Mouse (Mus musculus) kidney, embryonic 15.5 days (tissue): Measurements from ENCODE around the gene Pde4b. TPM values are rescaled to one million over a fixed set of nuclear protein-coding genes. Genes with fewer than 3 reads are reported as not detected.

Experiments
- ATAC-seq: fragments of 200-750 bp; cut with Nextera tagmentation; replicated peaks from 2 replicates; pipeline ENCODE4 v1.8.0; 2017; ENCODE audit warnings: moderate TSS enrichment; ENCODE audit not compliant: low FRiP score
- H3K27ac ChIP-seq: fragments of 300-500 bp; sonication (generic); 2 replicates; pipeline ENCODE4 v1.5.1; 2015; ENCODE audit warnings: mild to moderate bottlenecking, inconsistent platforms
- H3K27me3 ChIP-seq: fragments of 300-500 bp; sonication (generic); 2 replicates; pipeline ENCODE4 v1.6.1; 2015; ENCODE audit warnings: inconsistent platforms
- H3K36me3 ChIP-seq: fragments of 300-500 bp; sonication (generic); 2 replicates; pipeline ENCODE4 v1.6.1; 2015; ENCODE audit warnings: inconsistent platforms
- H3K4me1 ChIP-seq: fragments of 300-500 bp; sonication (generic); 2 replicates; pipeline ENCODE4 v1.6.1; 2015; ENCODE audit warnings: inconsistent platforms
- H3K4me2 ChIP-seq: fragments of 300-500 bp; sonication (generic); 2 replicates; pipeline ENCODE4 v1.6.1; 2015; ENCODE audit warnings: moderate library complexity, mild to moderate bottlenecking, inconsistent platforms
- H3K4me3 ChIP-seq: fragments of 300-500 bp; sonication (generic); replicated peaks from 2 replicates; pipeline ENCODE4 v1.5.1; 2015; ENCODE audit warnings: mild to moderate bottlenecking, inconsistent platforms
- H3K9ac ChIP-seq: fragments of 300-500 bp; sonication (generic); 2 replicates; pipeline ENCODE4 v1.6.1; 2015; ENCODE audit warnings: mild to moderate bottlenecking, inconsistent platforms
- H3K9me3 ChIP-seq: fragments of 300-500 bp; sonication (generic); replicated peaks from 2 replicates; pipeline ENCODE4 v1.6.1; 2016; ENCODE audit warnings: inconsistent platforms
- WGBS: fragments of 180-500 bp; shearing (Covaris S2); methylation state at CpG from one replicate; pipeline ENCODE4 v1.1.7; 2015; ENCODE audit warnings: mixed read lengths; 5-methylcytosine and 5-hydroxymethylcytosine counted together
- polyA plus RNA-seq: library from polyadenylated mRNA; unstranded; fragments of >200 nt; fragmentation: Nextera tagmentation; extraction: Ambion mirVana; gene quantifications from 2 replicates; pipeline ENCODE4 v1.2.1, GENCODE M21; 2015

Pde4b gene
- polyA plus RNA-seq, 1 experiment from 2014 or later: 13.6 TPM

DNA sequence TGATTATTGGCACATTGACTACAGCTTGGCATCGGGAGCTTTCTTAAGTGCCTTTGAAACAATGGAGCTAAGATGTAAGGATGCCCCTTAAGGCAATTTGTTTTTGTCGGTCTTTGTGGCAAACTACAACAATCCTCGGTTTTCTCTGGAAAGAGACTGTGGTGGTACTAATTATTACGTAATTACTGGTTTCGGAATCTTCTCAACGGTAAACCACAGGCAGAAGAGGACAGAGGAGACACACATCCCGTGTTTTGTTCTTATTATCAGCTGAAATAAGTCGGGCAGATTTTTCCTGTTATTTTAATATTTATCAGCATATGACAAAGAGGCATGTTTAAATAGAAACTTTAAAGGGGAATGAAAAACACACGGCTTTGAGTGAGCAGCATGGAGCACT, 420.0 kb downstream of the Pde4b start:
- H3K4me3 ChIP-seq: no peak overlapping the region
- no peak overlapping the region for H3K4me2 ChIP-seq
- no peak overlapping the region for H3K9ac ChIP-seq
- H3K27ac ChIP-seq: no peak overlapping the region
- no peaks in the 10 kb centered on the region for H3K9me3 ChIP-seq
- no peaks in the 10 kb centered on the region for H3K27me3 ChIP-seq
- WGBS: 75% methylated on average over 9 of the region's 9 CpGs
- H3K36me3 ChIP-seq: no peaks in the 10 kb centered on the region
- ATAC-seq: no peak
- H3K4me1 ChIP-seq: peaks cover 34% of the 10 kb centered on the region

GRCm38 (mm10) chr4:102507753-102508152, 420.4 kb downstream of the Pde4b start:
- Histone ChIP-seq H3K27me3 (no peaks in the 10 kb centered on the region), H3K4me2 (no peak overlapping the region), H3K9ac (no peak overlapping the region), H3K27ac (no peak overlapping the region), H3K4me3 (no peak overlapping the region), H3K9me3 (no peaks in the 10 kb centered on the region), H3K4me1 (peaks cover 36% of the 10 kb centered on the region), H3K36me3 (no peaks in the 10 kb centered on the region)
- WGBS: 97% methylated on average over 2 of the region's 2 CpGs
- no peak for ATAC-seq

DNA sequence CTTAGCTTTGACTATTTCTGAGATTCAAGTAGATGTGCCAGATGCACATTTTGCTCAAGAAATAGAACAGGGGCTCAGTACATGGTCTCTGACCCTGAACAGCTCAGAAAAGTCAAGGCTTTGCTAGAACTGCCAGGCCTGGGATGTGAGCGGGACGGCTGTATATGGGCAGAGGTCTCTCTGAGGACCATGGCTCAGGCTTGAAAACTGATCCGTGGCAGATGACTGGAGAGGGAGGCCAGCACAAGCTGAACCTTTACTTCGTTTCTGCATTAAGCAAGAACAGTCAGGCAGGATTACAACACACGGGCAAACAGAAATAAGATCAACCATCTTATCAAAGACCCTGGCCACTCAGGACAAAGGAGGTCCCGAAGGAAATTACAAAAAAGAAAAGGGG, 422.7 kb downstream of the Pde4b start:
- Histone ChIP-seq H3K4me3 (no peak overlapping the region), H3K27me3 (no peaks in the 10 kb centered on the region), H3K27ac (no peak overlapping the region), H3K9ac (no peak overlapping the region), H3K4me2 (no peak overlapping the region), H3K4me1 (peaks cover 39% of the 10 kb centered on the region), H3K36me3 (no peaks in the 10 kb centered on the region), H3K9me3 (no peaks in the 10 kb centered on the region)
- 67% methylated on average over 6 of the region's 6 CpGs for WGBS
- ATAC-seq: no peak

GRCm38 (mm10) chr4:102510939-102511391, 423.6 kb downstream of the Pde4b start:
- Histone ChIP-seq H3K9ac (0 out of 2 replicates have a peak overlapping the region, but pooled peaks have one; percentile 21), H3K4me3 (peak overlapping the region; percentile 23), H3K27me3 (no peaks in the 10 kb centered on the region), H3K4me1 (peaks cover 35% of the 10 kb centered on the region), H3K4me2 (peak overlapping the region; percentile 51), H3K36me3 (no peaks in the 10 kb centered on the region), H3K9me3 (no peaks in the 10 kb centered on the region), H3K27ac (peak overlapping the region; percentile 85)
- peak; percentile 74; the same call in 1 of the 2 replicates for ATAC-seq
- WGBS: 35% methylated on average over 8 of the region's 8 CpGs

DNA sequence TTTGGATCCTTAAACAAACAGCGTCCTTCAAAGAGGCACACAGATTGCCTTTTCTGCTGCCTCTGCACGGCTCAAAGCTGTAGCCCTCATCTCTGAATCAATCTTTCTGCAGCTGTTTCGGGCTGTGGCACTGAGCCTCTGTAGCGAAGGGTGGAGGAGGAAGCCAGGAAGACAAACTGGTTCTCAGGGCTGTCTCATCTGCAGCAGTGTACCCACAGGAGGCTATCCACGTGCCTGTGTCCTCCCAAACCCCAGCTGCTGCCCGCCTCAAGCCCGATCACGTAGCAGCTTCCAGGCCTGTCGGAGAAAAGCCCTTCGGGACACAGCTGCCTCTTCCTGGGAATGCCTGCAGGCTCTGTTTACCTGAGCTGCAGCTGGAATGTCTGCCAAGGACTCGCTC, 424.2 kb downstream of the Pde4b start:
- peak overlapping the region; percentile 23 for H3K4me3 ChIP-seq
- ATAC-seq: peak; percentile 69

DNA sequence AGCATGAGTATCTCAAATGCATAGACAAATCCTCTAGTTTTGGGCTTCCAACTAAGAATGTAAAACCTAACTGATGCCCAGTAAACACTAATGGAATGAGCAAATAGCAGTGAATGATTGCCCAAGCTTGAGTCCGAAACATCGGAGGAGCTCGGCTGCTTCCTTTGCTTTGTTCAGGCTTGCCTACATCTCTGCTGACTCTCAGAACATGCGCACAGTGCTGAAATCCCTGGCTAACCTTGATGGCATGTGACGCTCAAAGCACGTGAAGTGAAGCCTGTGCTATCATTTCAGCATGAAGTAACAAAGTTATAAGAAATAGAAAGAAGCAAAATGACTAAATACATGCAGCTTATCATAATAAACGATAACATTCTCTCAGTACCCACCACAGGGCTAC, 425.6 kb downstream of the Pde4b start:
- Histone ChIP-seq H3K4me2 (no peak overlapping the region), H3K36me3 (no peaks in the 10 kb centered on the region), H3K27ac (no peak overlapping the region), H3K9me3 (no peaks in the 10 kb centered on the region), H3K4me1 (peaks cover 34% of the 10 kb centered on the region), H3K4me3 (no peak overlapping the region), H3K9ac (no peak overlapping the region), H3K27me3 (no peaks in the 10 kb centered on the region)
- 89% methylated on average over 7 of the region's 7 CpGs for WGBS
- no peak for ATAC-seq

More for the DNA sequence above, 424.2 kb downstream of the Pde4b start:
- Histone ChIP-seq H3K4me2 (peak overlapping the region; percentile 51), H3K27ac (peak overlapping the region; percentile 85), H3K27me3 (no peaks in the 10 kb centered on the region), H3K9ac (0 out of 2 replicates have a peak overlapping the region, but pooled peaks have one; percentile 21), H3K4me1 (peaks cover 31% of the 10 kb centered on the region), H3K9me3 (no peaks in the 10 kb centered on the region), H3K36me3 (no peaks in the 10 kb centered on the region)
- WGBS: 7% methylated on average over 11 of the region's 11 CpGs

DNA sequence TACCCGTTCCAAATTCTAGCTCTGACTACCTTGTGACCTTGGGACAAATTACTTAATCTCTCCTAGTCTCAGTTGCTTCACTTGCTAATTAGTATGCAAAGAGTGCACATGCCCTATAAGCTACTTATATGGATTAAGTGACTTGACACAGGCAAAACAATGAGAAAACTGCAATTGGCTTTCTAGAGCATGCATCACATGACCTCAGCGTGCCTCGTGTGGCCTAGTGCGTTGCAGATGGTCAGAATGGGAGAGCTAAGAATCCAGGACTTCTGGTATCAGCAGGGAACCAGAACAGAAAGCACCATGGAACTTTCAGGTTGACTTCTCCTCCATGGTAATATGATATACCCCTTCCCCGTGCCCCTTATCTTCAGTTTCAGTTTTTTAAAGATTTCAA, 426.2 kb downstream of the Pde4b start:
- no peak for ATAC-seq
- H3K9ac ChIP-seq: no peak overlapping the region
- H3K27ac ChIP-seq: no peak overlapping the region
- no peak overlapping the region for H3K4me2 ChIP-seq
- H3K9me3 ChIP-seq: no peaks in the 10 kb centered on the region
- peaks cover 34% of the 10 kb centered on the region for H3K4me1 ChIP-seq
- H3K36me3 ChIP-seq: no peaks in the 10 kb centered on the region
- H3K27me3 ChIP-seq: no peaks in the 10 kb centered on the region
- no peak overlapping the region for H3K4me3 ChIP-seq
- 71% methylated on average over 5 of the region's 5 CpGs for WGBS

- Histone ChIP-seq H3K27me3 (no peaks in the 10 kb centered on the region), H3K36me3 (no peaks in the 10 kb centered on the region), H3K9me3 (no peaks in the 10 kb centered on the region), H3K9ac (no peak overlapping the region), H3K4me2 (no peak overlapping the region), H3K4me3 (no peak overlapping the region), H3K27ac (no peak overlapping the region), H3K4me1 (peaks cover 29% of the 10 kb centered on the region)
- WGBS: 59% methylated on average over 3 of the region's 3 CpGs
- no peak for ATAC-seq
Measured at GRCm38 (mm10) chr4:102514972-102515835, 427.9 kb downstream of the Pde4b start.

GRCm38 (mm10) chr4:102516395-102516794, 429.1 kb downstream of the Pde4b start:
- Histone ChIP-seq H3K36me3 (no peaks in the 10 kb centered on the region), H3K27me3 (no peaks in the 10 kb centered on the region), H3K27ac (no peak overlapping the region), H3K4me3 (no peak overlapping the region), H3K4me1 (peaks cover 26% of the 10 kb centered on the region), H3K9me3 (no peaks in the 10 kb centered on the region), H3K9ac (no peak overlapping the region), H3K4me2 (no peak overlapping the region)
- 64% methylated on average over 4 of the region's 4 CpGs for WGBS
- ATAC-seq: no peak

- H3K4me3 ChIP-seq: no peak overlapping the region
- H3K27me3 ChIP-seq: no peaks in the 10 kb centered on the region
- 0 out of 2 replicates have a peak overlapping the region, but pooled peaks have one; percentile 18 for H3K27ac ChIP-seq
- H3K36me3 ChIP-seq: no peaks in the 10 kb centered on the region
- no peak overlapping the region for H3K4me2 ChIP-seq
- WGBS: 61% methylated on average over 7 of the region's 7 CpGs
- H3K9me3 ChIP-seq: no peaks in the 10 kb centered on the region
- ATAC-seq: no peak
- peaks cover 19% of the 10 kb centered on the region for H3K4me1 ChIP-seq
- no peak overlapping the region for H3K9ac ChIP-seq
Measured at GRCm38 (mm10) chr4:102516982-102517630, 429.8 kb downstream of the Pde4b start.

GRCm38 (mm10) chr4:102517653-102518052, 430.3 kb downstream of the Pde4b start:
- Histone ChIP-seq H3K9ac (no peak overlapping the region), H3K4me2 (no peak overlapping the region), H3K27ac (no peak overlapping the region), H3K4me1 (peaks cover 16% of the 10 kb centered on the region), H3K36me3 (no peaks in the 10 kb centered on the region), H3K4me3 (no peak overlapping the region), H3K9me3 (no peaks in the 10 kb centered on the region), H3K27me3 (no peaks in the 10 kb centered on the region)
- WGBS: 64% methylated on average over 2 of the region's 2 CpGs
- ATAC-seq: no peak

DNA sequence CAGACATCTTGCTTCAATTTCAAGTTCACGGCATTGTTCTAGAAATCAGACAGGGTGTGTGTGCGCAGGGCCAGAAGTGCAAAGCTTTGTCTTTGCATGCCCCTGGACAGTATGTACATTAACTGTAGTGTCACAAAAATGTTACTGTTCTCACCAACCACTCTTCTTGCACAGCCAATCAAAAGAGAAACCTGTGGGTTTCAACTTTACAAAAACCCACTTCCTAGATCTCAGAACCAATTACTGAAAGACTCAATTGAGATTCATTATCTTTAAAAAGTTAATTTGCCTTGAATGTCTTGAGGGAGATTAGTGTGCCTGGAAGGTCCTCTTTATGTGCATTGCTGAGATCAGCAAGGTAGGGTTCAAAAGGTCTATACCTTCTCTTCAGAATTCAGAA, 431.0 kb downstream of the Pde4b start:
- Histone ChIP-seq H3K4me2 (no peak overlapping the region), H3K4me1 (peaks cover 15% of the 10 kb centered on the region), H3K27ac (no peak overlapping the region), H3K27me3 (no peaks in the 10 kb centered on the region), H3K9ac (no peak overlapping the region), H3K9me3 (no peaks in the 10 kb centered on the region), H3K36me3 (no peaks in the 10 kb centered on the region), H3K4me3 (no peak overlapping the region)
- ATAC-seq: no peak
- WGBS: 96% methylated on average over 2 of the region's 2 CpGs
